Mouse (Mus musculus) olfactory bulb, adult 2 months (tissue): Measurements from ENCODE around the gene Krt12. TPM values are rescaled to one million over a fixed set of nuclear protein-coding genes. Genes with fewer than 3 reads are reported as not detected.
A peak's percentile ranks its signal among the peaks of the same experiment; 100 is the strongest.

Experiments
- H3K27ac ChIP-seq: fragments of 200-500 bp; 2 replicates; pipeline ENCODE4 v1.5.1; 2012; ENCODE audit warnings: low read depth, low read length; ENCODE audit not compliant: insufficient read depth
- H3K4me1 ChIP-seq: fragments of 200-500 bp; 2 replicates; pipeline ENCODE4 v1.6.1; 2012; ENCODE audit warnings: low read length; ENCODE audit not compliant: control insufficient read depth, insufficient read depth
- H3K4me3 ChIP-seq: fragments of 200-500 bp; 2 replicates; pipeline ENCODE4 v1.5.1; 2012; ENCODE audit warnings: mild to moderate bottlenecking, low read depth, low read length, moderate library complexity; ENCODE audit not compliant: insufficient read depth
- CTCF ChIP-seq: fragments of 200-500 bp; IDR thresholded peaks from 2 replicates; pipeline ENCODE4 v1.5.1; 2012; ENCODE audit warnings: low read depth, mild to moderate bottlenecking, low read length, moderate library complexity; ENCODE audit not compliant: insufficient read depth
- POLR2A ChIP-seq: fragments of 200-500 bp; IDR thresholded peaks from 2 replicates; pipeline ENCODE4 v1.6.1; 2012; ENCODE audit warnings: mild to moderate bottlenecking, low read depth, low read length, moderate library complexity; ENCODE audit not compliant: insufficient read depth
- WGBS: fragments of 180-500 bp; shearing (Covaris S2); methylation state at CpG from one replicate; pipeline ENCODE4 v1.1.7; 2018; 5-methylcytosine and 5-hydroxymethylcytosine counted together
- polyA plus RNA-seq: library from polyadenylated mRNA; stranded (reverse); fragments of >200 nt; gene quantifications from 2 replicates; pipeline ENCODE4 v1.2.4, GENCODE M21; 2012; ENCODE audit warnings: low replicate concordance; ENCODE audit not compliant: missing spikeins, insufficient read depth, insufficient read length

Krt12 gene
- polyA plus RNA-seq, 1 experiment: not detected

DNA sequence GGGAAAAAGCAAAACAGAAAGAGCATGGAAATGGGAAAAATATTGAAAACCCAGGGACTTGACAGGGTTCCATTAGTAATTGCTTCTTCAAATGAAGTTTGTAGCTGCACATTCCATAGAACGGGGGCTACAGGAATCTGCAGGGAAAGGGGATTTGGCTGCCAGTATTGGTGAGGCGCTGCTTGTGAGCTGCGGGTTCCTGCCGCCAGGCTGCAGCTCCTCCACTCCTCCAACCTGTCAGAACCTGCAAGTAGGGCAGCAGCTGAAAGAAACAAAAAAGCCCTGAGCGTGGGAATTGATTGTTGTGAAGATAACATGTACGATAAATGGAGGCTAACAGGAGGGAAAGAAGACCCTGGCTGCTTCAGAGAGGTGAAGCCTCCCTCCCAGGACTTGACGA lies 31.2 kb downstream of the Krt12 start:
- peaks cover 6% of the 10 kb centered on the region; the same call in 1 of the 2 replicates for H3K4me1 ChIP-seq
- no peak overlapping the region for H3K27ac ChIP-seq
- 65% methylated on average over 7 of the region's 7 CpGs for WGBS
- H3K4me3 ChIP-seq: no peak overlapping the region
- no peak for TF ChIP-seq CTCF
- TF ChIP-seq POLR2A: no peak

DNA sequence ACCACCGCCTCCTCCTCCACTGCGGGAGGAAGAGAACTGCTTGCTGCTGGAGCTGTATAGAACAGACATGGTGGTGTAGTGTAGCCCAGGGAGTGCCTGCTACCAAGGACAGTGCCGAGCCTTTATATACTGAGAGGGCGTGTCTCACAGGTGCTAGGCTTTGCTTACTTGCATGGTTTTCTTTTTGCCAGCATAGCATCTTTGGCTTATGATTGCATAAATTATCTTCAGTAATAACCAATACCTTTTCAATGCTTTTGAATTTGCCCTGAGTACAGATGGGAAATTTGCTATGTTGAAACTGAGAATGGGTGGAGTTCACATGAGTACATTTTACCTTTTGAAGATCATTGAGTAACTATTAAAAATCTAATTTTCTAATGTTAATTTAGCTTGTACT lies 32.8 kb downstream of the Krt12 start, which contains the start of gene Krt10:
Gene Krt10, minus strand, starts transcription at position 101 of the 400 bp plus-strand sequence.
- no peak within 1 kb of the TSS for H3K27ac ChIP-seq
- peaks cover 6% of the 10 kb centered on the region; the same call in 1 of the 2 replicates for H3K4me1 ChIP-seq
- H3K4me3 ChIP-seq: no peak within 1 kb of the TSS
- 85% methylated on average over 4 of the region's 4 CpGs for WGBS
- no peak for TF ChIP-seq CTCF
- TF ChIP-seq POLR2A: no peak

DNA sequence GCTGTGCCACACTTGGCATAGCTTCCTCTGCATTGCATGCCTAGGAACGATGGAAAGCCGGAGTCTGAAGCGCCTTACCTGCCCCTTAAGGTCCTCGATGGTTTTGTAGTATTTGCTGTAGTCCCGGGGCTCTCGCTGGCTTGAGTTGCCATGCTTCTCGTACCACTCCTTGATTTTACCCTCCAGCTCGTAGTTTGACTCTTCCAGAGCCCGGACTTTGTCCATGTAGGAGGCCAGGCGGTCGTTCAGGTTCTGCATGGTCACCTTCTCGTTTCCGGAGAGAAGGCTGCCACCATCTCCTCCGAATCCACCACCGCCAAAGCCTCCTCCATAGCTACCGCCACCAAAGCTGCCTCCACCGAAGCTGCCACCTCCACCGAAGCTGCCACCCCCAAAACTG lies 33.4 kb downstream of the Krt12 start:
- peaks cover 6% of the 10 kb centered on the region; the same call in 1 of the 2 replicates for H3K4me1 ChIP-seq
- 93% methylated on average over 18 of the region's 18 CpGs for WGBS
- H3K27ac ChIP-seq: no peak overlapping the region
- TF ChIP-seq POLR2A (no peak), CTCF (no peak)
- H3K4me3 ChIP-seq: no peak overlapping the region

GRCm38 (mm10) chr11:99385813-99386721 lies 36.0 kb downstream of the Krt12 start:
- H3K4me3 ChIP-seq: peak overlapping the region; percentile 75

GRCm38 (mm10) chr11:99379568-99379967 lies 42.5 kb downstream of the Krt12 start:
- TF ChIP-seq CTCF: peak; percentile 48; the same call in 1 of the 2 replicates
- no peak for TF ChIP-seq POLR2A
- 10% methylated on average over 5 of the region's 5 CpGs for WGBS
- H3K4me3 ChIP-seq: no peak overlapping the region
- no peak overlapping the region for H3K27ac ChIP-seq
- no peaks in the 10 kb centered on the region for H3K4me1 ChIP-seq

More at GRCm38 (mm10) chr11:99385813-99386721, 36.0 kb downstream of the Krt12 start:
- Histone ChIP-seq H3K27ac (peak overlapping the region; percentile 86), H3K4me1 (peaks cover 6% of the 10 kb centered on the region; the same call in 1 of the 2 replicates)
- peak; percentile 77 for TF ChIP-seq POLR2A
- TF ChIP-seq CTCF: no peak
- under 1% methylated on average over 71 of the region's 71 CpGs for WGBS

GRCm38 (mm10) chr11:99374803-99375202 lies 47.3 kb downstream of the Krt12 start, which contains the start of gene Krt28:
Krt28 (minus strand) TSS chr11:99374903.
- Histone ChIP-seq H3K4me1 (peaks cover 4% of the 10 kb centered on the region; the same call in 1 of the 2 replicates), H3K4me3 (no peak within 1 kb of the TSS), H3K27ac (no peak within 1 kb of the TSS)
- TF ChIP-seq POLR2A: no peak
- no peak for TF ChIP-seq CTCF
- 79% methylated on average over 13 of the region's 13 CpGs for WGBS

- Histone ChIP-seq H3K4me1 (peaks cover 4% of the 10 kb centered on the region; the same call in 1 of the 2 replicates), H3K27ac (no peak overlapping the region), H3K4me3 (no peak overlapping the region)
- TF ChIP-seq CTCF: no peak
- TF ChIP-seq POLR2A: no peak
- WGBS: 48% methylated on average over 8 of the region's 8 CpGs
These were observed 52.1 kb downstream of the Krt12 start for GRCm38 (mm10) chr11:99369853-99370451.

DNA sequence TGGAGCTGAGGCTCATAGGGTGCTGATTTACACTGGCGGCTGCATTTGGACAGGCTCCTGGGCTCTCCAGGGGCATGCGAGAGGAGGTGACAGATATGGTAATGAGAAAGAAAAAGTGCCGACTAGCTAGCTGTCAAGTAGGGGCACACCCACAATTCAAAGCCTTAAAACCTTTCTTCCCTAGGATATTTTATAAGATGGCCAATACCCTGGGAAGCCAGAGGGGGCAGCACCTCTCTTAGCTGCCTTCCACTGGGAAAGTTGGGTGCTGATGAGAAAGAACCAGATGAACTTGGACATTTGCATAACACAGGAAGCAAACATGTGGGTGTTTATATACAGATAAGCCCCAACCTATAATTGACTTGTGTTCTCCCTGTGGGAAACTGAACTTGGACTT lies 52.8 kb downstream of the Krt12 start:
- WGBS: 11% methylated on average over 3 of the region's 3 CpGs
- Histone ChIP-seq H3K4me3 (no peak overlapping the region), H3K4me1 (peaks cover 4% of the 10 kb centered on the region; the same call in 1 of the 2 replicates), H3K27ac (no peak overlapping the region)
- no peak for TF ChIP-seq POLR2A
- no peak for TF ChIP-seq CTCF

DNA sequence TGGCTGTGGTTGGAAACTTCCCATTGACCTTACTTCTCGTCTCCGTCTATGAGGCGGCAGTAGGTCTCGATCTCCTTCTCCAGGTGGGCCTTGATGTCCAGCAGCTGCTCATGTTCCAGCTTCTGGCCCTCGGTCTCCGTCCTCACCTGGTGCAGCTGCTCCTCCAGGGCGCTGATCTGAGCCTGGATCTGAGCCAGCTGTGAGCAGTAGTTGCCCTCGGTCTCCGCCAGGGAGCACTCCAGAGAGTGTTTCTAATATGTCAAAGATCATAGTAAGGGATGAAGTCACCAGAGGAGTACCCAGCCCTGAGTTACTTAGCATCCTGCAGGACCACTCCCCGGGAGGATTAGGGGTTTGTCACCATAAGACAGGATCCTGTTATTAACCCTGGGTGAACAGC lies 55.3 kb downstream of the Krt12 start:
- H3K4me3 ChIP-seq: no peak overlapping the region
- WGBS: 44% methylated on average over 10 of the region's 10 CpGs
- peaks cover 4% of the 10 kb centered on the region; the same call in 1 of the 2 replicates for H3K4me1 ChIP-seq
- H3K27ac ChIP-seq: no peak overlapping the region
- no peak for TF ChIP-seq POLR2A
- TF ChIP-seq CTCF: no peak

Other genes with a start within 250 kb of the Krt12 start
- gene Smarce1, start 191.2 kb downstream of the Krt12 start, polyA plus RNA-seq: 488 TPM in 1 of 2 replicates, not detected in the other
- gene Krt222, start 178.2 kb downstream of the Krt12 start, polyA plus RNA-seq: not detected in 2 replicates
- gene Krt24, start 137.0 kb downstream of the Krt12 start, polyA plus RNA-seq: not detected in 2 replicates
- not detected in 2 replicates for gene Krt25, start 99.3 kb downstream of the Krt12 start, polyA plus RNA-seq
- not detected in 2 replicates for gene Krt26, start 84.3 kb downstream of the Krt12 start, polyA plus RNA-seq
- not detected in 2 replicates for gene Krt27, start 71.2 kb downstream of the Krt12 start, polyA plus RNA-seq
- gene Krt28, start 47.4 kb downstream of the Krt12 start, polyA plus RNA-seq: not detected in 2 replicates
- gene Krt10, start 32.9 kb downstream of the Krt12 start, polyA plus RNA-seq: not detected in 2 replicates
- not detected in 2 replicates for gene Krt20, start 15.9 kb upstream of the Krt12 start, polyA plus RNA-seq
- not detected in 2 replicates for gene Krt23, start 70.9 kb upstream of the Krt12 start, polyA plus RNA-seq
- not detected in 2 replicates for gene Krt39, start 99.1 kb upstream of the Krt12 start, polyA plus RNA-seq
- gene Krt40, start 120.9 kb upstream of the Krt12 start, polyA plus RNA-seq: not detected in 2 replicates
- gene Krtap3-3, start 128.6 kb upstream of the Krt12 start, polyA plus RNA-seq: not detected in 2 replicates
- not detected in 2 replicates for gene Krtap3-2, start 134.6 kb upstream of the Krt12 start, polyA plus RNA-seq
- not detected in 2 replicates for gene Gm11939, start 137.2 kb upstream of the Krt12 start, polyA plus RNA-seq
- not detected in 2 replicates for gene Krtap3-1, start 144.4 kb upstream of the Krt12 start, polyA plus RNA-seq
- gene Krtap1-5, start 158.8 kb upstream of the Krt12 start, polyA plus RNA-seq: not detected in 2 replicates
- gene Krtap1-4, start 161.4 kb upstream of the Krt12 start, polyA plus RNA-seq: not detected in 2 replicates
- gene Krtap1-3, start 169.1 kb upstream of the Krt12 start, polyA plus RNA-seq: not detected in 2 replicates
- not detected in 2 replicates for gene Krtap9-3, start 175.8 kb upstream of the Krt12 start, polyA plus RNA-seq
- not detected in 2 replicates for gene Gm11938, start 181.0 kb upstream of the Krt12 start, polyA plus RNA-seq
- gene Gm11937, start 187.9 kb upstream of the Krt12 start, polyA plus RNA-seq: not detected in 2 replicates
- gene Krtap2-4, start 192.6 kb upstream of the Krt12 start, polyA plus RNA-seq: not detected in 2 replicates
- not detected in 2 replicates for gene Gm11562, start 198.2 kb upstream of the Krt12 start, polyA plus RNA-seq
- not detected in 2 replicates for gene Krtap4-1, start 206.0 kb upstream of the Krt12 start, polyA plus RNA-seq
- gene Krtap4-2, start 212.8 kb upstream of the Krt12 start, polyA plus RNA-seq: not detected in 2 replicates
- not detected in 2 replicates for gene Krtap4-7, start 221.8 kb upstream of the Krt12 start, polyA plus RNA-seq
- gene Gm11555, start 228.0 kb upstream of the Krt12 start, polyA plus RNA-seq: not detected in 2 replicates
- not detected in 2 replicates for gene Gm11563, start 236.7 kb upstream of the Krt12 start, polyA plus RNA-seq
- gene Krtap4-6, start 243.7 kb upstream of the Krt12 start, polyA plus RNA-seq: not detected in 2 replicates